Mouse (Mus musculus): Measurements from ENCODE around the gene Sntg2.

- TF ChIP-seq GATA1 (IDR thresholded peaks at IDR 0.05; ENCODE audit: low read length) (no peak), TAL1 (IDR thresholded peaks at IDR 0.05; ENCODE audit: low read length) (no peak)
Observed at GRCm38 (mm10) chr12:30251283-30251829, 121.8 kb downstream of the Sntg2 start.
